ENCODE assay signal across 1 mouse cellular context in the genomic region with DNA sequence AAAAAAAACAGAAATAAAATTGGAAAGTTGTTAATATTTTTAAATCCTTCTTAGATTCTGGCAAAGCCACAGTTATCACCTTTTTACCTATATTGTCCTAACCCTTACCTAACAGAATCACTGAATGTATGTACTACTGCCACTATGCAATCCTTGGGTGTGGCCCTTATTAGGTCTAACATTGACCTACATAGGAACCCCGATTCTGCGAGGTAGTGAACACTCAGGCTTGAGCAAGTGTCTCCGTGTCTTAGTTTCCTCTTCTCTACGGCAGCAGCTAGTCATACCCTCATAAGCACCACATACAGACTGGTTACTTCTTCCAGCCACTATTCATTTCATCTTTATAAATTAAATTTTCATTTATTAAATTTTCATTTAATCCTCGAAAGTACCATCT.
TF ChIP-seq lines count a peak whose summit lies in the region.

No protein-coding gene starts in this region.

TF ChIP-seq in MEL, 35 proteins besides CTCF, POLR2A, EP300 and RAD21 (continued from another document):
- TF ChIP-seq MAX (IDR thresholded peaks at IDR 0.05; ENCODE audit: low read length) (no peak), ETS1 (IDR thresholded peaks at IDR 0.05; ENCODE audit: low read depth, low read length) (peak; percentile 56), POLR2AphosphoS2 (IDR thresholded peaks at IDR 0.05; ENCODE audit: low read length) (no peak), ZNF384 (IDR thresholded peaks at IDR 0.05; ENCODE audit: low read depth, low read length) (no peak), E2F4 (IDR thresholded peaks at IDR 0.05; ENCODE audit: borderline replicate concordance, low read depth, low read length) (no peak), MYB (IDR thresholded peaks at IDR 0.05; ENCODE audit: low read depth, low read length) (no peak), RCOR1 (IDR thresholded peaks at IDR 0.05; ENCODE audit: low read depth, low read length) (no peak), POLR2AphosphoS5 (IDR thresholded peaks at IDR 0.05; ENCODE audit: borderline replicate concordance, low read depth, low read length) (no peak), SMC3 (IDR thresholded peaks at IDR 0.05; ENCODE audit: low read depth, low read length) (no peak), GATA1 (IDR thresholded peaks at IDR 0.05; ENCODE audit: low read depth, low read length) (no peak), TAL1 (IDR thresholded peaks at IDR 0.05; ENCODE audit: low read length) (no peak), ELF1 (IDR thresholded peaks at IDR 0.05; ENCODE audit: low read depth, low read length) (no peak), MYC (IDR thresholded peaks at IDR 0.05; ENCODE audit: low read depth, low read length) (no peak), HCFC1 (IDR thresholded peaks at IDR 0.05; ENCODE audit: low read depth, low read length) (no peak), JUND (IDR thresholded peaks at IDR 0.05; ENCODE audit: low read depth, low read length) (no peak), USF1 (IDR thresholded peaks at IDR 0.05; ENCODE audit: low read depth, low read length) (no peak), ZMIZ1 (IDR thresholded peaks at IDR 0.05; ENCODE audit: low read depth, low read length) (peak; percentile 95), CHD2 (IDR thresholded peaks at IDR 0.05; ENCODE audit: low read length) (no peak)
